Mouse (Mus musculus) thymus, adult 18-20 months (tissue): ENCODE results near the gene Stac2.
A peak's percentile ranks its signal among the peaks of the same experiment; 100 is the strongest.

Experiments used
- DNase-seq, 2 experiments: peaks; one replicate each; pipeline ENCODE4 v3.0.0; 2022; ENCODE audit warnings: mixed read lengths in 2 of 2

Gene Stac2

GRCm38 (mm10) chr11:98052989-98053834 is at the start of gene Stac2:
Stac2 (minus strand) TSS chr11:98053462.
- peak; percentile 50 to 58 for DNase-seq

GRCm38 (mm10) chr11:98101332-98101731 is 48.1 kb upstream of the Stac2 start:
- DNase-seq, result no peak

- DNase-seq, result no peak
These were observed 37.3 kb upstream of the Stac2 start for GRCm38 (mm10) chr11:98090583-98090982.

GRCm38 (mm10) chr11:98088224-98088623 is 35.0 kb upstream of the Stac2 start:
- no peak for DNase-seq

- no peak for DNase-seq
These were observed 33.3 kb upstream of the Stac2 start for GRCm38 (mm10) chr11:98086574-98086973.

GRCm38 (mm10) chr11:98086141-98086540 is 32.9 kb upstream of the Stac2 start:
- no peak for DNase-seq

GRCm38 (mm10) chr11:98082745-98083144 is 29.5 kb upstream of the Stac2 start:
- DNase-seq, result no peak

GRCm38 (mm10) chr11:98080450-98080849 is 27.2 kb upstream of the Stac2 start:
- DNase-seq, result no peak

- DNase-seq, result no peak
These were observed 23.8 kb upstream of the Stac2 start for GRCm38 (mm10) chr11:98077086-98077485.

- DNase-seq, result peak; percentile 60 to 70
These were observed 22.0 kb upstream of the Stac2 start for GRCm38 (mm10) chr11:98075195-98075808.

- no peak for DNase-seq
These were observed 20.2 kb upstream of the Stac2 start for GRCm38 (mm10) chr11:98073442-98073841.

GRCm38 (mm10) chr11:98067255-98067654 is 14.0 kb upstream of the Stac2 start:
- DNase-seq, result no peak

- no peak for DNase-seq
These were observed 12.9 kb upstream of the Stac2 start for GRCm38 (mm10) chr11:98066201-98066600.

- no peak for DNase-seq
These were observed 8.8 kb upstream of the Stac2 start for GRCm38 (mm10) chr11:98061904-98062562.

- no peak for DNase-seq
These were observed 8.2 kb upstream of the Stac2 start for GRCm38 (mm10) chr11:98061441-98061840.

GRCm38 (mm10) chr11:98060104-98060692 is 6.9 kb upstream of the Stac2 start:
- DNase-seq, result no peak

GRCm38 (mm10) chr11:98059662-98060061 is 6.4 kb upstream of the Stac2 start:
- DNase-seq, result no peak

- DNase-seq, result no peak
These were observed 4.7 kb upstream of the Stac2 start for GRCm38 (mm10) chr11:98057998-98058397.

GRCm38 (mm10) chr11:98057466-98057865 is 4.2 kb upstream of the Stac2 start:
- DNase-seq, result no peak

- DNase-seq, result no peak
These were observed 903 bp downstream of the Stac2 start for GRCm38 (mm10) chr11:98052129-98052988.

- no peak for DNase-seq
These were observed 1.6 kb downstream of the Stac2 start for GRCm38 (mm10) chr11:98051611-98052128.

- DNase-seq, result no peak
These were observed 2.3 kb downstream of the Stac2 start for GRCm38 (mm10) chr11:98050940-98051339.
